Mouse (Mus musculus) heart, embryonic 14.5 days (tissue): Measurements from ENCODE around the gene Gm17349. TPM values are rescaled to one million over a fixed set of nuclear protein-coding genes. Genes with fewer than 3 reads are reported as not detected.

Experiments
- ATAC-seq: fragments of 200-750 bp; cut with Nextera tagmentation; 2 replicates; pipeline ENCODE4 v1.8.0; 2017; ENCODE audit warnings: low read depth, moderate TSS enrichment; ENCODE audit not compliant: insufficient number of reproducible peaks, insufficient read depth, low FRiP score
- H3K27ac ChIP-seq, 2 experiments: fragments of 200-500 bp in 1 of 2; fragments of 300-500 bp in 1 of 2; sonication (generic) in 1 of 2; replicated peaks in 1 of 2; 2 replicates each; pipeline ENCODE4 v1.5.1; 2012 to 2014; ENCODE audit warnings: low read depth in 2 of 2, low read length in 2 of 2, control low read depth in 1 of 2, mild to moderate bottlenecking in 1 of 2, mixed read lengths in 1 of 2; ENCODE audit not compliant: control insufficient read depth in 1 of 2, insufficient read depth in 1 of 2
- H3K27me3 ChIP-seq: fragments of 300-500 bp; sonication (generic); 2 replicates; pipeline ENCODE4 v1.6.1; 2014; ENCODE audit warnings: mild to moderate bottlenecking, low read length, control low read depth; ENCODE audit not compliant: control insufficient read depth, insufficient read depth
- H3K36me3 ChIP-seq: fragments of 300-500 bp; sonication (generic); 2 replicates; pipeline ENCODE4 v1.6.1; 2014; ENCODE audit warnings: mild to moderate bottlenecking, control low read depth, low read length, mixed read lengths; ENCODE audit not compliant: control insufficient read depth, insufficient read depth
- H3K4me1 ChIP-seq, 2 experiments: fragments of 200-500 bp in 1 of 2; fragments of 300-500 bp in 1 of 2; sonication (generic) in 1 of 2; 2 replicates each; pipeline ENCODE4 v1.6.1; 2012 to 2014; ENCODE audit warnings: low read length in 2 of 2, control low read depth in 1 of 2, mixed read lengths in 1 of 2; ENCODE audit not compliant: control insufficient read depth in 2 of 2, insufficient read depth in 2 of 2
- H3K4me2 ChIP-seq: fragments of 300-500 bp; sonication (generic); 2 replicates; pipeline ENCODE4 v1.6.1; 2014; ENCODE audit warnings: mild to moderate bottlenecking, low read length
- H3K4me3 ChIP-seq, 2 experiments: fragments of 200-500 bp in 1 of 2; fragments of 300-500 bp in 1 of 2; sonication (generic) in 1 of 2; 2 replicates each; pipeline ENCODE4 v1.5.1; 2012 to 2014; ENCODE audit warnings: low read length in 2 of 2, mild to moderate bottlenecking in 2 of 2, control low read depth in 1 of 2, low read depth in 1 of 2, moderate library complexity in 1 of 2; ENCODE audit not compliant: control insufficient read depth in 1 of 2, insufficient read depth in 1 of 2
- H3K9ac ChIP-seq: fragments of 300-500 bp; sonication (generic); 2 replicates; pipeline ENCODE4 v1.6.1; 2014; ENCODE audit warnings: mild to moderate bottlenecking, low read length
- H3K9me3 ChIP-seq: fragments of 300-500 bp; sonication (generic); 2 replicates; pipeline ENCODE4 v1.6.1; 2016; ENCODE audit warnings: low read length, control low read depth; ENCODE audit not compliant: control insufficient read depth
- WGBS: fragments of 180-500 bp; shearing (Covaris S2); extraction: QIAGEN DNeasy Blood & Tissue Kit; methylation state at CpG from one replicate; pipeline ENCODE4 v1.1.7; 2014; 5-methylcytosine and 5-hydroxymethylcytosine counted together
- polyA plus RNA-seq: library from polyadenylated mRNA; unstranded; fragments of >200 nt; fragmentation: Nextera tagmentation; extraction: Ambion mirVana; gene quantifications from 2 replicates; pipeline ENCODE4 v1.2.1, GENCODE M21; 2014

Gm17349 gene
- polyA plus RNA-seq, 1 experiment from 2014 or later: not detected

DNA sequence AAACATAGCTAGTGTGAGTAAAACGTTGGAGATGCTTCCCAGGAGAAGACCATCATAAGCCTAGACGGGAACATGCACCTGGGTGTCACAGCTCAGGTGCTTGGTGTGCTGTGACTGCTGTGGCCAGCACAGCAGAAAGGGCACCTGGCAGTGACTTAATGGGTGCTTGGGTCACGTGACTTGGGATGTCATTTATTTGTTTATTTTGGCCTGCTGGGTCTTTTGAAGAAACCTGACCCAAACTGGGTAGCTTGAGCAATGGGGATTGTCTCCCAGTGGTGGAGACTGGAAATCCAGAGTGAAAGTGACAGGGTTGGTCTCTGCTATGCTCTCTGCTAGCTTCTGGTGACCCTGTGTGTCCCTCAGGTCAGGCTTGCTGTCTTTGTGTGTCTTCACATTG, 6.2 kb upstream of the Gm17349 start:
- no peaks in the 10 kb centered on the region for H3K9me3 ChIP-seq
- H3K4me3 ChIP-seq: no peak overlapping the region
- no peak overlapping the region for H3K4me2 ChIP-seq
- no peak overlapping the region for H3K9ac ChIP-seq
- peaks cover 11 to 17% of the 10 kb centered on the region in 2 experiments for H3K4me1 ChIP-seq
- H3K27ac ChIP-seq: no peak overlapping the region
- peaks cover 83% of the 10 kb centered on the region for H3K36me3 ChIP-seq
- H3K27me3 ChIP-seq: no peaks in the 10 kb centered on the region
- no peak for ATAC-seq
- WGBS: 73% methylated on average over 3 of the region's 3 CpGs

GRCm38 (mm10) chr15:99710221-99711190, 5.2 kb upstream of the Gm17349 start:
- Histone ChIP-seq H3K27ac (no peak overlapping the region), H3K36me3 (peaks cover 90% of the 10 kb centered on the region), H3K4me1 (peaks cover 13 to 24% of the 10 kb centered on the region in 2 experiments), H3K9ac (no peak overlapping the region), H3K4me2 (no peak overlapping the region), H3K9me3 (no peaks in the 10 kb centered on the region), H3K27me3 (no peaks in the 10 kb centered on the region), H3K4me3 (no peak overlapping the region)
- 92% methylated on average over 10 of the region's 10 CpGs for WGBS
- ATAC-seq: no peak

DNA sequence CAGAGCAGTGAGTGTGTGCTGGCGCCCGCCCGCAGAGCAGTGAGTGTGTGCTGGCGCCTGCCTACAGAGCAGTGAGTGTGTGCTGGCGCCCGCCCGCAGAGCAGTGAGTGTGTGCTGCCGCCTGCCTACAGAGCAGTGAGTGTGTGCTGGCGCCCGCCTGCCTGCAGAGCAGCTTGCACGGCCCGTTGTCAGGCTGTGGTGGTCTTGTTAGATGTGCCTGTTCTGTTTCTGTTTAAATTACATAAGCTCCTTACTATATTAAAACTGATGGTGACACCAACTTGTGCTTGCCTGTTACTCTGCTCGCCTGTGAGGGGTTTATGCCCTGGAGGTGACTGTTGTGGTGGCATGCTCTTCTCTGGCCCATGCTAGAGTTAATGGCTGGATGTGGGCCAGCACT, 2.9 kb upstream of the Gm17349 start:
- H3K27me3 ChIP-seq: no peaks in the 10 kb centered on the region
- no peak overlapping the region for H3K4me3 ChIP-seq
- H3K9me3 ChIP-seq: no peaks in the 10 kb centered on the region
- no peak overlapping the region for H3K9ac ChIP-seq
- WGBS: 97% methylated on average over 13 of the region's 13 CpGs
- H3K27ac ChIP-seq: no peak overlapping the region
- ATAC-seq: no peak
- H3K4me2 ChIP-seq: no peak overlapping the region
- H3K4me1 ChIP-seq: peaks cover 15 to 30% of the 10 kb centered on the region in 2 experiments
- peaks cover 92% of the 10 kb centered on the region for H3K36me3 ChIP-seq

GRCm38 (mm10) chr15:99704881-99705280, 409 bp downstream of the Gm17349 start:
- Histone ChIP-seq H3K4me3 (peak overlapping the region in 1 of 2 experiments; percentile 13; a peak in 1 of 4 replicates), H3K9ac (peak overlapping the region; percentile 91), H3K4me2 (peak overlapping the region; percentile 73), H3K27ac (peak overlapping the region; percentile 71 to 94), H3K36me3 (peaks cover 60% of the 10 kb centered on the region), H3K27me3 (no peaks in the 10 kb centered on the region), H3K4me1 (peaks cover 25 to 38% of the 10 kb centered on the region in 2 experiments), H3K9me3 (no peaks in the 10 kb centered on the region)
- ATAC-seq: peak; percentile 49; the same call in 1 of the 2 replicates
- 20% methylated on average over 7 of the region's 7 CpGs for WGBS

DNA sequence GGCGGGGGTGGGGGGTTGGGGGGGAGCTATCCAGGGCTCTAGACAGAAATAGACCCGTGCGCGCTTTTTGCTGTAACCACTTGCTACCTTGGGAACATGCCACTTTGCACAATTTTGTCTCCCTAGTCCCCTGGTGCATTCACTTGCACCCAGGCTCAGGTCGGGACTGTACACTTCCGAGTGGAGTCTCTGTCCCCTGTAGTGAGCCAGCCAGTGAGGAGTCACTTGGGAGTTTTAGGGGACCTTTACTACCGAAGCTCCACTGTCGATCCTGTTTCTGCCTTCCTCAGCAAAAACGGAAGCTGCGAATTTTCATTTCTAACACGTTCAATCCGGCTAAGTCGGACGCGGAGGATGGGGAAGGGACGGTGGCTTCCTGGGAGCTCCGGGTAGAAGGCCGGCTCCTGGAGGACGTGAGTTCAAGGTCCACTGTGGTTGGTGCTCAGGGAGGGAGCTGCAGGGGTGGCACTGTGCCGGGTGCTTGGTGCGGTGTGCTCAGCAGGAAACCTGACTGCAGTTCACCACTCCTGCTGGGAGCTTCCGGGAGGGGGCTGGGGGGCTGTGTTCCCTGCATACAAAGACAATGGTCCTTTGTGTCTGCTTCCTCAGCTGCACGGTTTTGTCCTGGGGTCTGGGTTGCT, 1.1 kb downstream of the Gm17349 start:
- Histone ChIP-seq H3K9ac (peak overlapping the region; percentile 91), H3K27me3 (no peaks in the 10 kb centered on the region), H3K27ac (peak overlapping the region; percentile 71 to 94), H3K4me2 (peak overlapping the region; percentile 73), H3K4me3 (peak overlapping the region; percentile 6 to 13; a peak in 2 of 4 replicates), H3K36me3 (peaks cover 53% of the 10 kb centered on the region), H3K9me3 (no peaks in the 10 kb centered on the region), H3K4me1 (peaks cover 25 to 38% of the 10 kb centered on the region in 2 experiments)
- WGBS: 33% methylated on average over 23 of the region's 23 CpGs
- ATAC-seq: no peak

GRCm38 (mm10) chr15:99703676-99704040, 1.6 kb downstream of the Gm17349 start:
- ATAC-seq: no peak
- Histone ChIP-seq H3K9ac (peak overlapping the region; percentile 91; the same call in 1 of the 2 replicates), H3K36me3 (peaks cover 48% of the 10 kb centered on the region), H3K9me3 (no peaks in the 10 kb centered on the region), H3K4me1 (peaks cover 26 to 40% of the 10 kb centered on the region in 2 experiments), H3K27me3 (peaks cover 2% of the 10 kb centered on the region; the same call in 1 of the 2 replicates), H3K27ac (peak overlapping the region; percentile 26 to 94), H3K4me2 (peak overlapping the region; percentile 73), H3K4me3 (no peak overlapping the region)
- WGBS: 56% methylated on average over 5 of the region's 5 CpGs

- H3K27me3 ChIP-seq: peaks cover 5% of the 10 kb centered on the region; the same call in 1 of the 2 replicates
- H3K4me3 ChIP-seq: peak overlapping the region; percentile 17 to 76; a peak in 3 of 4 replicates
- no peaks in the 10 kb centered on the region for H3K9me3 ChIP-seq
- no peak for ATAC-seq
- 60% methylated on average over 9 of the region's 9 CpGs for WGBS
- peaks cover 28 to 42% of the 10 kb centered on the region in 2 experiments for H3K4me1 ChIP-seq
- peak overlapping the region; percentile 26 to 94 for H3K27ac ChIP-seq
- H3K9ac ChIP-seq: peak overlapping the region; percentile 91
- H3K4me2 ChIP-seq: peak overlapping the region; percentile 73
- H3K36me3 ChIP-seq: peaks cover 42% of the 10 kb centered on the region
Observed at GRCm38 (mm10) chr15:99703104-99703503, 2.2 kb downstream of the Gm17349 start.
